Mouse (Mus musculus) embryonic facial prominence, embryonic 11.5 days (tissue): ENCODE data around the gene Slc25a41. TPM values are rescaled to one million over a fixed set of nuclear protein-coding genes. Genes with fewer than 3 reads are reported as not detected.

Experiments
- ATAC-seq: fragments of 200-750 bp; cut with Nextera tagmentation; replicated peaks from 2 replicates; pipeline ENCODE4 v1.8.0; 2017; ENCODE audit warnings: low read depth; ENCODE audit not compliant: insufficient number of reproducible peaks, low FRiP score, low TSS enrichment
- DNase-seq: peaks from one replicate; pipeline ENCODE4 v3.0.0-alpha.2; 2015; ENCODE audit warnings: low spot score
- H3K27ac ChIP-seq: fragments of 300-500 bp; sonication (generic); replicated peaks from 2 replicates; pipeline ENCODE4 v1.5.1; 2014; ENCODE audit warnings: mild to moderate bottlenecking, low read depth, low read length, control low read depth
- H3K27me3 ChIP-seq: fragments of 300-500 bp; sonication (generic); 2 replicates; pipeline ENCODE4 v1.6.1; 2014; ENCODE audit warnings: mild to moderate bottlenecking, low read length, moderate library complexity, mixed read lengths; ENCODE audit not compliant: control insufficient read depth, insufficient read depth
- H3K36me3 ChIP-seq: fragments of 300-500 bp; sonication (generic); replicated peaks from 2 replicates; pipeline ENCODE4 v1.6.1; 2014; ENCODE audit warnings: low read depth, mild to moderate bottlenecking, low read length, moderate library complexity, mixed read lengths; ENCODE audit not compliant: control insufficient read depth, insufficient read depth
- H3K4me1 ChIP-seq: fragments of 300-500 bp; sonication (generic); 2 replicates; pipeline ENCODE4 v1.6.1; 2014; ENCODE audit warnings: low read length, mixed read lengths; ENCODE audit not compliant: control insufficient read depth, insufficient read depth
- H3K4me2 ChIP-seq: fragments of 300-500 bp; sonication (generic); 2 replicates; pipeline ENCODE4 v1.6.1; 2014; ENCODE audit warnings: low read depth, mild to moderate bottlenecking, control low read depth, low read length, moderate library complexity
- H3K4me3 ChIP-seq: fragments of 300-500 bp; sonication (generic); 2 replicates; pipeline ENCODE4 v1.5.1; 2014; ENCODE audit warnings: low read depth, low read length, control low read depth
- H3K9ac ChIP-seq: fragments of 300-500 bp; sonication (generic); replicated peaks from 2 replicates; pipeline ENCODE4 v1.6.1; 2014; ENCODE audit warnings: mild to moderate bottlenecking, control low read depth, low read length
- H3K9me3 ChIP-seq: fragments of 300-500 bp; sonication (generic); replicated peaks from 2 replicates; pipeline ENCODE4 v1.6.1; 2016; ENCODE audit warnings: mild to moderate bottlenecking, low read length, inconsistent platforms, mixed read lengths; ENCODE audit not compliant: control insufficient read depth
- WGBS: fragments of 180-500 bp; shearing (Covaris S2); extraction: QIAGEN DNeasy Blood & Tissue Kit; methylation state at CpG from one replicate; pipeline ENCODE4 v1.1.7; 2014; 5-methylcytosine and 5-hydroxymethylcytosine counted together
- polyA plus RNA-seq: library from polyadenylated mRNA; unstranded; fragments of >200 nt; fragmentation: Nextera tagmentation; extraction: Ambion mirVana; gene quantifications from 2 replicates; pipeline ENCODE4 v1.2.1, GENCODE M21; 2014

Gene Slc25a41
- polyA plus RNA-seq, 1 experiment from 2014 or later, result not detected

DNA sequence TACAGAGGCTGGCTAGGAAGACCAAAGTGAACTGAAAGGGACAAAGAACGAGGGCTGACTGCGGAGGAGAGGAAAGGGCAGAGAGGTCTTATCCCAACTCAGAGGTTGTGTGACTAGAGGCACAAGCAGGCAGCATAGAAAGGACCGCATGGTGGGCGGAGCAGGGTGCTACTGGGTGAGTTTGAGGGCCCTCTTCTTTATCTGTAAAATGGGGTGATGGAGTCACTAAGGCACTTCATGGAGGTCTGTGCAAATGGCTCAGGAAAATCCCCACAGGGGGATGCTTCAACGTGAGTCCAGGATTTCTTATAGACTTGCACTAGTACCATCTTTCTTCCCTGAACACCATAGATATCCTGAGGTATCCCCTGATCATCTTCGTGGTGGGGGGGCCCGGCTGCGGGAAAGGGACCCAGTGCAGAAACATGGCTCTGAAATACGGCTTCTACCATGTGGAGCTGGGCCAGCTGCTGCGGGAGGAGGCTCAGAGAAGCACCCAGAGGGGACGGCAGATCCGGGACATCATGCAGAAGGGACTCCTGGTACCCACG, 29.1 kb downstream of the Slc25a41 start:
- H3K4me3 ChIP-seq, result peak overlapping the region; percentile 74; the same call in 1 of the 2 replicates
- H3K4me2 ChIP-seq, result peak overlapping the region; percentile 85
- no peaks in the 10 kb centered on the region; the same call in 1 of the 2 replicates for H3K36me3 ChIP-seq
- 76% methylated on average over 13 of the region's 13 CpGs for WGBS
- DNase-seq (no peak), ATAC-seq (no peak)
- no peaks in the 10 kb centered on the region for H3K9me3 ChIP-seq
- no peaks in the 10 kb centered on the region for H3K27me3 ChIP-seq
- peak overlapping the region; percentile 73 for H3K9ac ChIP-seq
- no peak overlapping the region for H3K27ac ChIP-seq
- H3K4me1 ChIP-seq, result no peaks in the 10 kb centered on the region

- under 1% methylated on average over 51 of the region's 51 CpGs for WGBS
- Histone ChIP-seq H3K36me3 (peaks cover 5% of the 10 kb centered on the region; the same call in 1 of the 2 replicates), H3K4me2 (peak within 1 kb of the TSS; percentile 85), H3K4me3 (peak within 1 kb of the TSS; percentile 74), H3K9ac (peak within 1 kb of the TSS; percentile 86), H3K9me3 (no peaks in the 10 kb centered on the region), H3K4me1 (no peaks in the 10 kb centered on the region), H3K27ac (peak within 1 kb of the TSS; percentile 87), H3K27me3 (no peaks in the 10 kb centered on the region)
- DNase-seq, result peak; percentile 100
- ATAC-seq, result peak; percentile 88
Observed at GRCm38 (mm10) chr17:57011236-57012141, 30.0 kb downstream of the Slc25a41 start, which contains the start of the genes Gtf2f1 and Gm17949. TSS of gene Gtf2f1 (minus strand) at chr17:57011288. TSS of gene Gm17949 (plus strand) at chr17:57011469.

DNA sequence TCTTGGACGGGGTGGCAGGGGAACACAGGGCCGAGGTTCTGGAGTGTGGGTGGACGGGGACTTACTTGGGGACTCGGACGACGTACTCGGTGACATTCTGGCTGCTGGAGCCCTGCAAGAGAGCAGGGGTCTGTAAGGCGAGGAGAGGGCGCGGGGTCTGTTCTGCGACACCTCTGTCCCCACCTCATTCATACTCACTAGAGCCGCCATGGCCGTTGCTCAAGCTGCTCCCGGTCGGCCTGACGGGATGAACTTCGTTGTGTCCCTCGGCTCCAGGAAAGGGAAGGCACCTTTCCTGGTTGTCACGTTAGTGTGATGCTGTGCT, 30.6 kb downstream of the Slc25a41 start:
- WGBS, result 1% methylated on average over 19 of the region's 19 CpGs
- Histone ChIP-seq H3K4me3 (peak overlapping the region; percentile 74), H3K27ac (no peak overlapping the region; the same call in none of the 2 replicates)

DNA sequence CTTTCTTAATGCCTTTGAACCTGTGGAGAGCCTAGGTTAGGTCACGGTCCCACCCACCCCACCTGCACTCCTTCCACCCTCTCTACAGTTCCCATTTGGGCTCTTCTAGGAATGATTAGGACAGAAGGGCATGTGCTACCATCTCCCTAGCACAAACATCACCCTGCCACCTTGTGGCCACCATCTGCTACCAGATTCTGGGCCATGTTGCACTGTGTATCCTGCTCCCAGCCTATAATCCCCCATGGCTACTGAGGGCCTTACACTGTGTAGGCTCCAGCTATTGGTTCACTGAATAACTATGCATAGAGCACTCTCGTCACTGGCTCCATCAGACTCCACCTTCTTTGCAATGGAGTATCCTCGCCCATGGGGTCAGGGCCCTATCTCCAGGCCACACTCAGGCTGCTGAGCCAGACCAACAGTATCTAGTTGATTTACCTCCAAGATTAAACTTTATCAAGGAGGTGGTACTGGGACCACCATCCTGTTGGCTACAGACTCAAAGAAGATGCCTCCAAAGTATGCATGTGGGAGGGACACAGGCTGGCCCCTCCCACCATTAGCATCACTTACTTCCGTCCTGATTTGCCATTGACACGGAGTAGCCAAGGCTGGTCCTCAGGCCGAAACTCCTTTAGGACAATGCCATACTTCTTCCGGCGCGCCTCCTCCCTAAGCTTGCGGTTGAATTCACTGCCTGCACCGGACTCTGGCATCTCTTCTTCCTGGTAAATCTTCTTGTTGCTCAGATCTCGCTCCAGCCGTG, 34.1 kb downstream of the Slc25a41 start:
- H3K4me1 ChIP-seq, result no peaks in the 10 kb centered on the region
- H3K27me3 ChIP-seq, result no peaks in the 10 kb centered on the region
- whole genome bisulfite sequencing, result 92% methylated on average over 13 of the region's 13 CpGs
- no peaks in the 10 kb centered on the region for H3K9me3 ChIP-seq
- no peak for ATAC-seq
- no peak overlapping the region for H3K4me3 ChIP-seq
- peaks cover 20% of the 10 kb centered on the region for H3K36me3 ChIP-seq
- H3K4me2 ChIP-seq, result no peak overlapping the region
- H3K9ac ChIP-seq, result no peak overlapping the region
- no peak for DNase-seq
- no peak overlapping the region for H3K27ac ChIP-seq

More for the DNA sequence above, 30.6 kb downstream of the Slc25a41 start:
- DNase-seq (no peak), ATAC-seq (peak; percentile 26)
- Histone ChIP-seq H3K36me3 (peaks cover 5% of the 10 kb centered on the region; the same call in 1 of the 2 replicates), H3K4me2 (peak overlapping the region; percentile 84), H3K9ac (peak overlapping the region; percentile 86), H3K9me3 (no peaks in the 10 kb centered on the region), H3K4me1 (no peaks in the 10 kb centered on the region), H3K27me3 (no peaks in the 10 kb centered on the region)

- Histone ChIP-seq H3K27me3 (no peaks in the 10 kb centered on the region), H3K4me1 (no peaks in the 10 kb centered on the region), H3K9me3 (no peaks in the 10 kb centered on the region), H3K27ac (no peak overlapping the region), H3K9ac (no peak overlapping the region), H3K4me3 (no peak overlapping the region), H3K4me2 (no peak overlapping the region), H3K36me3 (peaks cover 20% of the 10 kb centered on the region)
- DNase-seq (no peak), ATAC-seq (no peak)
- 89% methylated on average over 5 of the region's 7 CpGs for WGBS
Observed at GRCm38 (mm10) chr17:57003994-57004393, 37.5 kb downstream of the Slc25a41 start.

DNA sequence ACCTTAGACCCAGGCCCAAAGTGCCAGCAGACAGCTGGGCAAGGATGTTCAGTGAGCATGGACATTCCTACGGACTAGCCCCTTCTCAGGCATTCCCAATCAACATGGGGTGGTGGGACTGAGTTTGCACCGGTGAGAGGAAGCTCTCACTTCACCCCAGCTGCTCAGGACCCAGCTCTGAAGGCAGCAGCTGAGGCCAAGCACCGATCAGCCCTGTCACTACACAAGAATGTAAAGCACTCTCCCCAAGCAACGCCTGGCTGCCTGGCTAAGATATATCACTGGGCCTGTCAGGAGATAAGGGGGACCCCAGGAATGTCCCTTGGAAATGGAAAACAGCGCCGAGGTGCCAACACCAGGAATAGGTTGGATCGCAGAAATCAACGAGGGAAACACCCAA, 40.2 kb downstream of the Slc25a41 start:
- Histone ChIP-seq H3K4me1 (no peaks in the 10 kb centered on the region), H3K4me3 (no peak overlapping the region), H3K27ac (no peak overlapping the region), H3K27me3 (no peaks in the 10 kb centered on the region), H3K4me2 (no peak overlapping the region), H3K9me3 (no peaks in the 10 kb centered on the region), H3K36me3 (peaks cover 15% of the 10 kb centered on the region), H3K9ac (no peak overlapping the region)
- WGBS, result 81% methylated on average over 8 of the region's 8 CpGs
- ATAC-seq (no peak), DNase-seq (no peak)

GRCm38 (mm10) chr17:56999968-57000609, 41.4 kb downstream of the Slc25a41 start, which contains the start of gene Pspn:
TSS of gene Pspn (minus strand) at chr17:57000018.
- Histone ChIP-seq H3K9me3 (no peaks in the 10 kb centered on the region), H3K4me2 (no peak within 1 kb of the TSS), H3K36me3 (peaks cover 11% of the 10 kb centered on the region), H3K27ac (no peak within 1 kb of the TSS), H3K4me1 (no peaks in the 10 kb centered on the region), H3K27me3 (no peaks in the 10 kb centered on the region), H3K9ac (no peak within 1 kb of the TSS), H3K4me3 (no peak within 1 kb of the TSS)
- 92% methylated on average over 9 of the region's 9 CpGs for WGBS
- DNase-seq (no peak), ATAC-seq (no peak)
